Mouse (Mus musculus): ENCODE results near the gene Loxl4. TPM values are rescaled to one million over a fixed set of nuclear protein-coding genes. Genes with fewer than 3 reads are reported as not detected.
A peak's percentile ranks its signal among the peaks of the same experiment; 100 is the strongest.

Loxl4 gene
- polyA plus RNA-seq, 1 experiment from 2014 or later = 0.67 TPM

DNA sequence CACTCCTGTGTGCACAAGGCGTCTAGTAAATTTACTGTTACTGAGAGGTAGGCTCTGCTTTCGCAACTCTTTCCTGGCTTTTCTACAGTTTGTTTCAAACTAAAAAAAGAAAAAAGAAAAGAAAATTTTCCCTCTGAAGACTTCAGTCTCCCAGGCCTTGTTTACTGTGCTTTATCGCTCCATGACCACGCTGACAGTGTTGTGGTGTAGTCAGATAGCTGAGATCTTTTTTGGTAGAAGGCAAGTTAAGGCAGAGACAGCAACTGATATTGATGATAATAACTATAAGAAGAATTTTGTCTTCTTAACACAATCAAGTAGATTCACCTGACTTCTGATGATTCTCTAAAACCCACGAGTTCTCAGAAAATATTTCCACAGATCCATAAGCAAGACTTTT is 28.9 kb downstream of the Loxl4 start:
- Histone ChIP-seq H3K27ac (ENCODE audit: low read length) (no peak overlapping the region), H3K9ac (ENCODE audit: low read length) (no peak overlapping the region), H3K9me3 (ENCODE audit: control insufficient read depth, low read length) (no peaks in the 10 kb centered on the region), H3K36me3 (ENCODE audit: control insufficient read depth, insufficient read depth, low read length) (0 out of 2 replicates have a peak, but pooled peaks cover 6% of the 10 kb centered on the region), H3K27me3 (ENCODE audit: control insufficient read depth, insufficient read depth, low read depth, low read length) (no peaks in the 10 kb centered on the region), H3K4me1 (replicated peaks; ENCODE audit: control insufficient read depth, insufficient read depth, low read length) (peaks cover 3% of the 10 kb centered on the region; the same call in 1 of the 2 replicates), H3K4me3 (ENCODE audit: low read length) (no peak overlapping the region), H3K4me2 (ENCODE audit: low read depth, low read length) (no peak overlapping the region)
- WGBS = 93% methylated on average over 5 of the region's 5 CpGs
- ATAC-seq (ENCODE audit: low read depth) = no peak

DNA sequence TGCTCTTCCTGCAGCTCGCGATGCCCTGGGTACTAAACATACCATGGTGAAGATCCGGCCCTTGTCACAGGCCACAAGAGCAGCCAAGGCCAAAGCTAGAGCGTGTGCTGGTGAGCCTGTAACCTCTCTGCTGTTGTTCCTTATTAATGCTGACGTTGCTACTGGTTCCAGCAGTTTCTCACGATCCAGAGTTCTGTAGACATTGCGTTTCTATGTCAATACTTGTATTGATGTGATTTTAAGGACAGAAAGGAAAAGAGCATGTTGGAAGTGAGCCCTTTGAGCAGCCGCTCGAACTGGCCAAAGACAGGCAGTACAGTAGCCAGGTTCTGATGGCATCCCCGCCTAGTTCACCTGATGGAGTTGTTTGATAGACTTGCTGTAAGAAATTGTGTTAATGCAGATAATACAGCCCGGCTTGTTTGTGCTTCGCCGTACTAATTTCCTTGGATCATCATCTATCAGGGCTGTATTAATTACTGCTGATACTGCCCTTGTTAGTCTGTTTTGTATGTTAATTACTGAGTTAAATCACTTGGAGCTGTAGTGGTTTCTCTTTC is 29.7 kb downstream of the Loxl4 start:
- Histone ChIP-seq H3K27me3 (ENCODE audit: control insufficient read depth, insufficient read depth, low read depth, low read length) (no peaks in the 10 kb centered on the region), H3K4me1 (replicated peaks; ENCODE audit: control insufficient read depth, insufficient read depth, low read length) (peaks cover 3% of the 10 kb centered on the region; the same call in 1 of the 2 replicates), H3K4me3 (ENCODE audit: low read length) (no peak overlapping the region), H3K4me2 (ENCODE audit: low read depth, low read length) (no peak overlapping the region), H3K36me3 (ENCODE audit: control insufficient read depth, insufficient read depth, low read length) (0 out of 2 replicates have a peak, but pooled peaks cover 6% of the 10 kb centered on the region), H3K27ac (ENCODE audit: low read length) (no peak overlapping the region), H3K9ac (ENCODE audit: low read length) (no peak overlapping the region), H3K9me3 (ENCODE audit: control insufficient read depth, low read length) (no peaks in the 10 kb centered on the region)
- 83% methylated on average over 13 of the region's 13 CpGs for WGBS
- ATAC-seq (ENCODE audit: low read depth) = no peak

DNA sequence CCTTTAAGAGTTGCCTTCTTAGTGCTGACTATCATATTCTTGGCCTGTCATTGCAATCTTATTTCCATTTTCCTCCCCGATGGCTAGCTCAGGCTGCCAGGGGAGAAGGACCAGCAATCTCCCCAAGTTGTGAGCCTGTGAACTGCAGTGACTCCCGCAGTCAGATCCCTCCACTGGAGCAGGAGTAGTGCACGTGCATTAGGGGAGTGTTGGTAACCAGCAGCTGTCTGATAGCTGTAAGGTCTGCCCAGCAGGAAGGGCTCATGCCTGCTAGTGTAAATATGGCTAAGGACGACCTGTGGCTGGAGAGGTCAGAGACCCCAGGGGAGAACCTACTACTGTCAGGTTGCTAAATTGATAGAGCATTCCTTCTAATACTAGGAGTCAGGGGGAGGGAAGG is 31.9 kb downstream of the Loxl4 start:
- 0 out of 2 replicates have a peak, but pooled peaks cover 6% of the 10 kb centered on the region for H3K36me3 ChIP-seq (ENCODE audit: control insufficient read depth, insufficient read depth, low read length)
- no peak overlapping the region for H3K4me2 ChIP-seq (ENCODE audit: low read depth, low read length)
- no peak for ATAC-seq (ENCODE audit: low read depth)

DNA sequence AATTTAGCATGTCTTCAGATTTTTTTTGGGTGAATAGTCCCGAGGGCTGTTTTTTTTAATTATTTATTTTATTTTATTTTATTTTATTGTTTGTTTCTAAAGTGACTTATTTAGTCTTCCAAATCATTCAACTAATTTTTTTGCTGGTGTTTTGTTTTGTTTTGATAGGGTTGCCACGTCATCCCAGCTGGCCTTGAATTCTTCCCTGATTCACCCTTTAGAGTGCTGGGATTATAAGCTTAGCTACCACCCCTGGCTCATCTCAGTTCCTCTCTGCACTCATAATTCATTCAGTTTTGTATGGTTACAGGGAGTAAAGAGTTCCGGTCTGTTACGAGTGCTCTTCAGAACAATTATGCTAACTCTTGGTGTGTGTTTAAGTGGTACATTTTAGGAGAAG is 34.0 kb downstream of the Loxl4 start:
- Histone ChIP-seq H3K27ac (ENCODE audit: low read length) (no peak overlapping the region), H3K4me2 (ENCODE audit: low read depth, low read length) (no peak overlapping the region), H3K9me3 (ENCODE audit: control insufficient read depth, low read length) (no peaks in the 10 kb centered on the region), H3K36me3 (ENCODE audit: control insufficient read depth, insufficient read depth, low read length) (0 out of 2 replicates have a peak, but pooled peaks cover 5% of the 10 kb centered on the region), H3K4me3 (ENCODE audit: low read length) (no peak overlapping the region), H3K9ac (ENCODE audit: low read length) (no peak overlapping the region), H3K27me3 (ENCODE audit: control insufficient read depth, insufficient read depth, low read depth, low read length) (no peaks in the 10 kb centered on the region), H3K4me1 (replicated peaks; ENCODE audit: control insufficient read depth, insufficient read depth, low read length) (no peaks in the 10 kb centered on the region)
- ATAC-seq (ENCODE audit: low read depth) = no peak
- WGBS = 78% methylated on average over 4 of the region's 4 CpGs

More for the DNA sequence above, 31.9 kb downstream of the Loxl4 start:
- WGBS = 27% methylated on average over 4 of the region's 4 CpGs
- Histone ChIP-seq H3K9me3 (ENCODE audit: control insufficient read depth, low read length) (no peaks in the 10 kb centered on the region), H3K27me3 (ENCODE audit: control insufficient read depth, insufficient read depth, low read depth, low read length) (no peaks in the 10 kb centered on the region), H3K27ac (ENCODE audit: low read length) (no peak overlapping the region), H3K4me1 (replicated peaks; ENCODE audit: control insufficient read depth, insufficient read depth, low read length) (no peaks in the 10 kb centered on the region), H3K4me3 (ENCODE audit: low read length) (no peak overlapping the region), H3K9ac (ENCODE audit: low read length) (no peak overlapping the region)

DNA sequence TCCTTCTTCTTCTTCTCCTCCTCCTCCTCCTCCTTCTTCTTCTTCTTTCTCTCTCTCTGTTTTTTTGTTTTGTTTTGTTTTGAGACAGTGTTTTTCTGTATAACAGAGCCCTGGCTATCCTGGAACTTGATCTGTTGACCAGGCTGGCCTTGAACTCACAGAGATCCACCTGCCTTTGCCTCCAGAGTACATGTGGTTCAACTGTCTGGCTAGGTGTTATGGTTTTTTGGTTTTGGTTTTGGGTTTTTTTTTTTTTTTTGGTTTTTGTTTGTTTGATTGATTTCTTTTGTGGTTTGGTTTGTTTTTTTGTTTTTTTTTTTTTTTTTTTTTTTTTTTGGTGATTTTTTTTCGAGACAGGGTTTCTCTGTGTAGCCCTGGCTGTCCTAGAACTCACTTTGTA is 35.8 kb downstream of the Loxl4 start:
- Histone ChIP-seq H3K9me3 (ENCODE audit: control insufficient read depth, low read length) (no peaks in the 10 kb centered on the region), H3K4me2 (ENCODE audit: low read depth, low read length) (no peak overlapping the region), H3K27me3 (ENCODE audit: control insufficient read depth, insufficient read depth, low read depth, low read length) (no peaks in the 10 kb centered on the region), H3K9ac (ENCODE audit: low read length) (no peak overlapping the region), H3K4me1 (replicated peaks; ENCODE audit: control insufficient read depth, insufficient read depth, low read length) (no peaks in the 10 kb centered on the region), H3K36me3 (ENCODE audit: control insufficient read depth, insufficient read depth, low read length) (no peaks in the 10 kb centered on the region), H3K4me3 (ENCODE audit: low read length) (no peak overlapping the region), H3K27ac (ENCODE audit: low read length) (no peak overlapping the region)
- 78% methylated on average over 1 of the region's 1 CpGs for WGBS
- no peak for ATAC-seq (ENCODE audit: low read depth)

DNA sequence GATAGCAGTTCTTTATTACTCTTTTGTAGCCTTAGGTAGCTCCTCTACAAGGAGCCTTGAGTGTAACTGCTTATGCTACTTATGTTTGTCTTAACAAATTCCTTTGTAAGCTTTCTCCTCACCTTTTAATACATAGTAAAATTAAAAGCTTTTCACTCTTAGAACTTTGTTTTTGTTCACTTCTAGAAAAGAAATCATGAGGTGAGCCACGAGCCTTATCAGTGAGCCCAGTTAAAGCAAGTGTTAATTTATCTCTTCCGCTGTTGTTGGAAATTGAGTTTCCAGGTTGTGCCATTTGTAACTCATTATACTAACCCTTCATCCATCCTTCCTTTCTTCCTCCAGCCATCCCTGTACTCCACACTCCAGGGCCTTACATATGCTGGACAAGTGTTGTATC is 37.3 kb downstream of the Loxl4 start:
- Histone ChIP-seq H3K27me3 (ENCODE audit: control insufficient read depth, insufficient read depth, low read depth, low read length) (no peaks in the 10 kb centered on the region), H3K4me1 (replicated peaks; ENCODE audit: control insufficient read depth, insufficient read depth, low read length) (no peaks in the 10 kb centered on the region), H3K4me2 (ENCODE audit: low read depth, low read length) (no peak overlapping the region), H3K27ac (ENCODE audit: low read length) (no peak overlapping the region), H3K9ac (ENCODE audit: low read length) (no peak overlapping the region), H3K9me3 (ENCODE audit: control insufficient read depth, low read length) (no peaks in the 10 kb centered on the region), H3K36me3 (ENCODE audit: control insufficient read depth, insufficient read depth, low read length) (no peaks in the 10 kb centered on the region), H3K4me3 (ENCODE audit: low read length) (no peak overlapping the region)
- no peak for ATAC-seq (ENCODE audit: low read depth)
- WGBS = 76% methylated on average over 2 of the region's 2 CpGs

DNA sequence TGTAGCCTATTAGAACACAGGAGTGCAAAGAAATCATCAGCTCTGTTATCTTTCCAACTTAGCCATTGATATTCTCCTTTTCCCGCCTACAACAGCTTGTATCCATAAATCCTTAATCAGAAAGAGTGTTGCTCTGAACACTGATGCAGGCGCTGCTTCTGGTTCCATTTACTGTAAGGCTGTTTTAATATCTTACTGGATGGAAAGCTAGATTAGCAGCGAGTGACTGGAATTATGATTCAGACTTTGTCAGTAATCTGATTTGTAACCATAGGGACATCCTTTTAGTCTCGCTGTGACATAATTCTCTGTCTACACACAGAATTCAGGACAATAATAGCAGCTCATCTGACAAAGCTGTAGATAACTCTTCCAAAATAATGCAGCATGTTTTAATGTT is 41.3 kb downstream of the Loxl4 start:
- no peaks in the 10 kb centered on the region for H3K4me1 ChIP-seq (replicated peaks; ENCODE audit: control insufficient read depth, insufficient read depth, low read length)
- H3K27me3 ChIP-seq (ENCODE audit: control insufficient read depth, insufficient read depth, low read depth, low read length) = no peaks in the 10 kb centered on the region
- H3K9me3 ChIP-seq (ENCODE audit: control insufficient read depth, low read length) = no peaks in the 10 kb centered on the region
- no peak overlapping the region for H3K4me3 ChIP-seq (ENCODE audit: low read length)
- H3K9ac ChIP-seq (ENCODE audit: low read length) = no peak overlapping the region
- no peak overlapping the region for H3K4me2 ChIP-seq (ENCODE audit: low read depth, low read length)
- WGBS = 75% methylated on average over 4 of the region's 4 CpGs
- no peaks in the 10 kb centered on the region for H3K36me3 ChIP-seq (ENCODE audit: control insufficient read depth, insufficient read depth, low read length)
- no peak overlapping the region for H3K27ac ChIP-seq (ENCODE audit: low read length)
- ATAC-seq (ENCODE audit: low read depth) = no peak

- no peak overlapping the region for H3K27ac ChIP-seq (ENCODE audit: low read length)
- H3K4me3 ChIP-seq (ENCODE audit: low read length) = no peak overlapping the region
Observed at GRCm38 (mm10) chr19:42569076-42569475, 43.5 kb downstream of the Loxl4 start.

GRCm38 (mm10) chr19:42567020-42567419 is 45.6 kb downstream of the Loxl4 start:
- H3K27me3 ChIP-seq (ENCODE audit: control insufficient read depth, insufficient read depth, low read depth, low read length) = no peaks in the 10 kb centered on the region
- H3K4me3 ChIP-seq (ENCODE audit: low read length) = no peak overlapping the region
- no peak overlapping the region for H3K27ac ChIP-seq (ENCODE audit: low read length)
- 0 out of 2 replicates have a peak, but pooled peaks have one; percentile 38 for ATAC-seq (ENCODE audit: low read depth)
- H3K4me2 ChIP-seq (ENCODE audit: low read depth, low read length) = no peak overlapping the region
- no peaks in the 10 kb centered on the region for H3K4me1 ChIP-seq (replicated peaks; ENCODE audit: control insufficient read depth, insufficient read depth, low read length)
- H3K9ac ChIP-seq (ENCODE audit: low read length) = no peak overlapping the region
- peaks cover 3% of the 10 kb centered on the region; the same call in 1 of the 2 replicates for H3K36me3 ChIP-seq (ENCODE audit: control insufficient read depth, insufficient read depth, low read length)
- no peaks in the 10 kb centered on the region for H3K9me3 ChIP-seq (ENCODE audit: control insufficient read depth, low read length)

More at GRCm38 (mm10) chr19:42569076-42569475, 43.5 kb downstream of the Loxl4 start:
- H3K4me1 ChIP-seq (replicated peaks; ENCODE audit: control insufficient read depth, insufficient read depth, low read length) = no peaks in the 10 kb centered on the region
- 65% methylated on average over 2 of the region's 2 CpGs for WGBS
- ATAC-seq (ENCODE audit: low read depth) = no peak
- no peaks in the 10 kb centered on the region for H3K27me3 ChIP-seq (ENCODE audit: control insufficient read depth, insufficient read depth, low read depth, low read length)
- no peak overlapping the region for H3K4me2 ChIP-seq (ENCODE audit: low read depth, low read length)
- H3K36me3 ChIP-seq (ENCODE audit: control insufficient read depth, insufficient read depth, low read length) = no peaks in the 10 kb centered on the region
- H3K9ac ChIP-seq (ENCODE audit: low read length) = no peak overlapping the region
- no peaks in the 10 kb centered on the region for H3K9me3 ChIP-seq (ENCODE audit: control insufficient read depth, low read length)
